Mouse (Mus musculus) megakaryocyte, adult 5-6 weeks (primary cell): Measurements from ENCODE around the gene Ttc17. TPM values are rescaled to one million over a fixed set of nuclear protein-coding genes. Genes with fewer than 3 reads are reported as not detected.

Experiments used
- ATAC-seq: 2 replicates; pipeline ENCODE4 v1.8.0; 2016; ENCODE audit warnings: mild to moderate bottlenecking, inconsistent platforms; ENCODE audit not compliant: poor library complexity, severe bottlenecking
- total RNA-seq, 2 experiments: library from RNA; stranded (forward) in 1 of 2; stranded (reverse) in 1 of 2; fragments of 153-499, 151-499 nt in 1 of 2; fragments of 221-1000, 200-1000 nt in 1 of 2; gene quantifications; 2 replicates each; pipeline versions ENCODE4 v1.2.3 to v1.2.4; 2015 to 2017

Gene Ttc17
- total RNA-seq, 2 experiments from 2014 or later = 26.6 to 28.0 TPM

- no peak for ATAC-seq
Observed at GRCm38 (mm10) chr2:94262917-94263529, 143.5 kb downstream of the Ttc17 start.

DNA sequence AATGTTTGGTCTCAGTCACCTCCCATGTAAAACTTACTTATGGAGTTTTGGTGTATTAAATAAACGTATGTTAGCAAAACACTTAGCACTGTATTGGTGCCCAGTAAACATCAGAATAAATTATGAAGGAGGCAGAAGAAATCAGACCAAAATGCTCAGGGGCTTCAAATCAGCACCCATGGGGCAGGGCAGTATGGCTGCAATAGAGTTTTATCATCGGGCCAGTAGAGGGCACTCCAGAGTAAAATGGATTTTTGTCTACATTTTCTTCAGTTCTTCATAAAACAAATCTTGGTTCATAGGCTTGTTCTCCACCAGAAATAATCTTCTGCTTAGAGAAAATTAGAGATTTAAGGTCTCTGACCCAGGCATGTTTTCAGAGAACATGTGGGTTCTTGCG is 152.4 kb downstream of the Ttc17 start:
- peak; percentile 68 for ATAC-seq

Other genes starting within 250 kb of the Ttc17 start
- 67.6 and 70.4 TPM in 2 replicates for gene Hsd17b12, start 248.7 kb downstream of the Ttc17 start, total RNA-seq (2015)
- 72.0 and 80.6 TPM in 2 replicates for gene Hsd17b12, start 248.7 kb downstream of the Ttc17 start, total RNA-seq (2017)
- gene Api5, start 31.4 kb upstream of the Ttc17 start, total RNA-seq (2015) = 136 and 156 TPM in 2 replicates
- gene Api5, start 31.4 kb upstream of the Ttc17 start, total RNA-seq (2017) = 149 and 157 TPM in 2 replicates